Mouse (Mus musculus): ENCODE measurements at regions not wholly inside any gene's neighbourhood (a gene's known extent, or its start where the extent isn't known, plus 50 kb on each side); places are given as distances from the start of the nearest gene placed in this dataset.
A peak's percentile ranks its signal among the peaks of the same experiment; 100 is the strongest.

DNA sequence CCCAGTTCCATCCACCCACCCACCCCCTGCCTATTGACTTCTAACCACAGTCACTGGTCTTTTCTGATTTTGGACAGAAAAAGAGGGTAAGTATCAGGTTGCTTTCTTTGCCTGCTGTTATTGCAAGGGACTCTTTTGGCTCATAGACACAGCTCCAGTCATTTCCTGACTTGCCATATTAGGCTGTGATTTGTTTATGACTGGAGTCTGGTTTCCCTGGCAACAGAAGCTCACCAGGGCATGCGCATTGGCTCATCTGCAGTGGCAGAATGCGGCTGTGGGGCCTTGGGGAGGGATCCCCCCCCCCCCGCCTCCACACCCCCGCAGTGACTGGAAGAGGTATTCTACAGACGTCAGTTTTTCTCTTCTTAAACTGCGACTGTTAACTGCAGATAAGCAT, 65.9 kb downstream of the Cdr1 start:
- 22% methylated on average over 6 of the region's 6 CpGs for WGBS
- H3K9ac ChIP-seq (ENCODE audit: low read depth, low read length), result no peak overlapping the region
- H3K36me3 ChIP-seq (ENCODE audit: control insufficient read depth, insufficient read depth, low read length), result no peaks in the 10 kb centered on the region
- peak in 1 of 2 experiments; percentile 1 for DNase-seq
- no peaks in the 10 kb centered on the region for H3K27me3 ChIP-seq (ENCODE audit: control insufficient read depth, insufficient read depth, low read length)
- intact Hi-C loops (cut with DNase I), result no loop called here
- TF ChIP-seq CTCF (IDR thresholded peaks at IDR 0.05) (no peak), POLR2A (IDR thresholded peaks at IDR 0.05; ENCODE audit: insufficient read depth, low read depth, low read length) (no peak), EP300 (IDR thresholded peaks at IDR 0.05; ENCODE audit: insufficient read depth, low read depth, low read length) (no peak)
- H3K79me2 ChIP-seq (replicated peaks; ENCODE audit: control insufficient read depth, insufficient read depth, low read length), result no peaks in the 10 kb centered on the region
- no peak overlapping the region for H3K4me3 ChIP-seq
- H3K27ac ChIP-seq, result no peak overlapping the region
- no peaks in the 10 kb centered on the region for H3K4me1 ChIP-seq (ENCODE audit: control insufficient read depth, insufficient read depth, low read length)

DNA sequence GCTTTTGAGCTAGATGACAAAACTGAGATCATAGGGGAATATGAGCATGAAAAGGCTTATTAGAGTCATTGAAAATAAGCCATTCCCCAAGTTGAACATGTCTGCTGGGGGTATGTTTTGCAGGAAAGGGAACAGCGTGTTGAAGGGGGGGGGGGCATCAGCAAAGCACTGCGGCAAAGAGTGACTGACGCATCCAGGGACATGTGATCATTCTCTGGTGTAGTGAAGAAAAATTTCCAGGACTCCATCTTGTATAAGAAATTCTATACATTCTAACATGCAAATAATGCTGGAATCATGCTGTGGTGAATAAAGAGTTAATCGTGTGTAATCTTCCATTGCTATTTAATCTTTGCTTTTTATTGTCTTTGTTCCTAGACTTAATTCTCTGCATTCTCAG, 68.0 kb downstream of the Cdr1 start:
- H3K27me3 ChIP-seq (ENCODE audit: control insufficient read depth, insufficient read depth, low read length), result no peaks in the 10 kb centered on the region

DNA sequence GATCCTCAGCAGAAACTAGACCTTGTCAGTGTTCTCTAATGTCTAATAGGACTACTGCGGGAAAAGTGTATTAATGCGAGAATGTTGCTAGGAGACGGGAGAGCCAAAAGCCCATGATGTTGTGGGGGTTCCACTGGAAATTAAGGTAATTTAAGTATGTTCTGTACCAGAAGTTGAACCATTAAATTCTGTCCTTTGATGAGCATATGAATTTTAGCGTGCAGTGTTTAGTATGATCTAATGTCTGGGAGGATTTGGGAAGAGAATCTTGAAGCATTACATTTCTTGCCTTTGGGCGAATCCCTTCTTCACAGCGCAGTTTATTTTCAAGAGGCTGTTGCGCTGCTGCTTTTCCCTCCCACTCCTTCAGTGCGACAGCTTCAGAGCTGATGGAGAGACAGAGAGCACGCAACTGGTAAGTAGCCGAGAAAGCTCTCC, 69.3 kb downstream of the Cdr1 start:
- no peak overlapping the region for H3K4me3 ChIP-seq
- H3K9ac ChIP-seq (ENCODE audit: low read depth, low read length), result no peak overlapping the region
- intact Hi-C loops (cut with DNase I), result no loop called here
- DNase-seq, result no peak
- no peaks in the 10 kb centered on the region for H3K79me2 ChIP-seq (replicated peaks; ENCODE audit: control insufficient read depth, insufficient read depth, low read length)
- no peaks in the 10 kb centered on the region for H3K27me3 ChIP-seq (ENCODE audit: control insufficient read depth, insufficient read depth, low read length)
- H3K4me1 ChIP-seq (ENCODE audit: control insufficient read depth, insufficient read depth, low read length), result no peaks in the 10 kb centered on the region
- H3K27ac ChIP-seq, result no peak overlapping the region
- WGBS, result 43% methylated on average over 10 of the region's 10 CpGs
- TF ChIP-seq CTCF (IDR thresholded peaks at IDR 0.05) (no peak), POLR2A (IDR thresholded peaks at IDR 0.05; ENCODE audit: insufficient read depth, low read depth, low read length) (no peak), EP300 (IDR thresholded peaks at IDR 0.05; ENCODE audit: insufficient read depth, low read depth, low read length) (no peak)
- H3K36me3 ChIP-seq (ENCODE audit: control insufficient read depth, insufficient read depth, low read length), result no peaks in the 10 kb centered on the region

More for the DNA sequence above, 68.0 kb downstream of the Cdr1 start:
- no peaks in the 10 kb centered on the region for H3K79me2 ChIP-seq (replicated peaks; ENCODE audit: control insufficient read depth, insufficient read depth, low read length)
- WGBS, result 77% methylated on average over 4 of the region's 4 CpGs
- no peaks in the 10 kb centered on the region for H3K4me1 ChIP-seq (ENCODE audit: control insufficient read depth, insufficient read depth, low read length)
- intact Hi-C loops (cut with DNase I), result no loop called here
- no peaks in the 10 kb centered on the region for H3K36me3 ChIP-seq (ENCODE audit: control insufficient read depth, insufficient read depth, low read length)
- DNase-seq, result no peak
- no peak for TF ChIP-seq CTCF (IDR thresholded peaks at IDR 0.05)
- H3K27ac ChIP-seq, result no peak overlapping the region
- no peak overlapping the region for H3K4me3 ChIP-seq
- H3K9ac ChIP-seq (ENCODE audit: low read depth, low read length), result no peak overlapping the region
